Mouse (Mus musculus) B cell, adult 67 days (primary cell): ENCODE results near the gene Dclre1b. TPM values are rescaled to one million over a fixed set of nuclear protein-coding genes. Genes with fewer than 3 reads are reported as not detected.

Experiments
- total RNA-seq, 2 experiments: library from RNA; stranded (reverse); gene quantifications; 4 replicates each; pipeline ENCODE4 v1.2.4; 2023

The Dclre1b gene
- 10 to 100 TPM; 23.8 to 30.6 TPM for total RNA-seq

DNA sequence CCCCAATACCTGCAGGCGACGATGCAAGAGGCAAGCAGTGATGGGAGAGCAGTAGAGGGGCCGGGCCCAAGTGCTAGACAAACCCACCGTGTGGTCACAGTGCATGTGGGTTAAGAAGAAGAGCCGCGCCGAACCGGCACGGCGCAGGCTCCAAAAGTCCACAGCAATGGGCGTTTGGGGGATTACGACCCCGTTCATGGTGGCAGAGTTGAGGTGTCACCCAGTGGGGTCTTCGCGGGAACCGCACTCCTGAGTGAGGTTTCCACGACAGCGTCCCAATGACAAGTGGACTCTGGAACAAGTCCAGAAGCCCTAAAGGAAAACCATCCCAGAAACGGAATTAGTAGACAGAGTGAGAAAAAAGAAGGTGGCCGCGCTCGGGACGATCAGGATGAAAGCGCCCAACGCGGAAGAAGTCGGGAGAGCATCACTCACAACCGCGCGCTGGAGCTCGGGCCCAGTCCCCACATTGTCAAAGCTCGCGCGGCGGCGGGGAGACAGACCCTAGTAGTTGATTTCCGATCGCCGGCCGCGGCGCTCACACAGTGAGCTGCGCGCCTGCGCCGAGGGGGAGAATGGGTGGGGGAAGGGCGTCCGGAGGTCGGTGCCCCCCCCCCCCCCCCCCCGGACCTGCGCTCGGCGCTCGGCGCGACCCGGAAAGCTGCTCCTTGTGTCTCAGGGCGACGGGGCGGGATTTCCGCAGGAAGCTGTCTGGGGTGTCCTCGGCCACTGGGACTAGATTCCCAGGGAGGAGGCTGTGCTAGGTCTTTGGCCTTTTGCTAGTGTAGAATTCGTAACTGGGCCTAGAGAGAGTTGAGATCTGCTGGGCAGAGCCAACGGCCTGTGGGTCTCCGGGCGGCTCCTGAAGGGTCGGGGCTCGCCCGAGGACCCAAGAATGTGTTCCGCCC lies at the start of gene Dclre1b, which contains the start of the genes Ap4b1 and Gm43064:
Gene Dclre1b (minus strand): TSS at position 554 of the 908 bp plus-strand sequence.
Gene Ap4b1 (plus strand): TSS at position 630 of the 908 bp plus-strand sequence.
Gene Gm43064 (plus strand): TSS at position 683 of the 908 bp plus-strand sequence.

DNA sequence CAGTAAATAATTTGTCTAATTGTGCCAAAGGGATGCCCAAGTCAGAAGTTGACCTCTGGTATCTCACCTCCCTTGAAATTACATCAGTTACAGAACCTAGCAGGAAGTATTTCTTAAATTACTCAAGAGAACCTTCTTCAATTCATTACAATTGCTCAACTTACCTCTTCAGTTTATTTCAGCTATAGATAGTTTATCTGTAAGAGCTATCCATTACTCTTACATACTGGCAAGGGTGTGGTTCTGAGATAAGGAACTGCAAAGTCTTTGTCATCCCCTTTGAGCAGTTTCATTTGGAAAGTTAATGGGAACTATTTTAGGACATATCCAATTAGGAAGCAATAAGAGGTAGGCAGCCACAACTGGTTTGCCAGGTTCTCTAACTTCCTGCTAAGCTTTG lies 23.2 kb upstream of the Dclre1b start, which contains the start of gene Bcl2l15:
Gene Bcl2l15 (plus strand): TSS at position 176 of the 400 bp plus-strand sequence.

DNA sequence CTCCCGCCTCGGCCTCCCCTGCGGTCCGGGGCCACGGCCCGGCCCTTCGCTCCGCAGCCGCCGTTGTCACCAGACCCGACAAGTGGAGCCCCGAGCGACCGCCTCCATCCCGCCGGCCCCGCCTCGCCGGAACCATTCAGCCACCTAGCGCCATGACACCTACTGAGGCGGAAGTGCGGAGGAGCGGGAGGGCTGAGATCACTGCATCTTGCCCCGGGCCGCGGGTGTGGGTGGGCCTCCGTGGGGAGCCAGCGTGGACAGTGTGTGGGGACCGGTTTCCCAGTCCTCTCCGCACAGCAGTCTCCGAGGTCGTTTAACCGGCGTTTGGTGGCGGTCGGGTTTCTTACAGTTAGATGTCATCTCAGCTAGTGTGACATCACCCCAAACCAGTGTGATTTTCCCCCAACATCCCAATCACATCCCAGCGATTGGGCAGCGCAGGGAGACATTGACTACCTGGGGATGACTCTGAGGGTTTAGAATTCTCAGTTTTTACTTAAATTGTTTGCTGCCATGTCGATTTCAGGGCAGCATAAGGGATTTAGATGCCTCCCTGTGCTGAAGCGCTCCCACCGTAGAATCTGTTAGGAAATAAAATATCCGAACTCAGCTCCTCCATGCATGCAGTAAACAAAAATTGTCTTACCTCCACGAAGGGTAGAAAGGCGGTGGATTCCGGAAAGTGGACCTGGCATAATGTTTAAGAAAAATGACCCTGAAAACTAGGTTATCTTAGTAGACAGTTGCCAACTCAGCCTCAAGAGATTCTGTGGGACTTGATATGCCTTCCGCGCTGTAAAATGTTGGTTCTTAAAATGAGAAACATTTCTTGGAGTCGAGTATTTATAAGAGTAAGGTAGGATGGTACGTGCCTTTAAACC lies 17.8 kb downstream of the Dclre1b start, which contains the start of gene Hipk1:
Gene Hipk1 (minus strand): TSS at position 334 of the 881 bp plus-strand sequence.

Other genes with a start within 250 kb of the Dclre1b start
- gene Syt6, start 234.2 kb downstream of the Dclre1b start, total RNA-seq = not detected
- gene Atg4a-ps, start 163.4 kb downstream of the Dclre1b start, total RNA-seq = 1 to 10 TPM in 1 of 2 experiments, not detected in 1; 3.1 TPM
- 1 to 10 TPM; 3.1 to 3.5 TPM for gene Olfml3, start 71.4 kb downstream of the Dclre1b start, total RNA-seq
- gene Gm10964, start 70.1 kb downstream of the Dclre1b start, total RNA-seq = not detected
- gene Hipk1, start 17.9 kb downstream of the Dclre1b start, total RNA-seq = 100 to 1,000 TPM; 241 to 255 TPM
- gene Ap4b1, start 76 bp upstream of the Dclre1b start, total RNA-seq = 10 to 100 TPM; 27.3 to 30.1 TPM
- gene Gm43064, start 129 bp upstream of the Dclre1b start, total RNA-seq = 1 to 10 TPM in 1 of 2 experiments, not detected in 1; 2.0 TPM
- under 1 TPM; 0.71 to 0.75 TPM for gene Bcl2l15, start 23.2 kb upstream of the Dclre1b start, total RNA-seq
- gene Ptpn22, start 50.4 kb upstream of the Dclre1b start, total RNA-seq = 100 to 1,000 TPM in 1 of 2 experiments, 10 to 100 TPM in 1; 85.5 to 110 TPM
- 10 to 100 TPM; 52.5 to 52.8 TPM for gene Rsbn1, start 104.7 kb upstream of the Dclre1b start, total RNA-seq
- gene Phtf1, start 158.7 kb upstream of the Dclre1b start, total RNA-seq = 10 to 100 TPM; 22.1 to 24.2 TPM